Mouse (Mus musculus) lung, embryonic 14.5 days (tissue): ENCODE results near the gene Slc25a42. TPM values are rescaled to one million over a fixed set of nuclear protein-coding genes. Genes with fewer than 3 reads are reported as not detected.

ENCODE experiments used
- ATAC-seq: fragments of 200-750 bp; cut with Nextera tagmentation; 2 replicates; pipeline ENCODE4 v1.8.0; 2017; ENCODE audit warnings: mild to moderate bottlenecking, moderate TSS enrichment, moderate library complexity; ENCODE audit not compliant: insufficient read depth
- DNase-seq: peaks from one replicate; pipeline ENCODE4 v3.0.0-alpha.2; 2015
- H3K27ac ChIP-seq: fragments of 300-500 bp; sonication (generic); 2 replicates; pipeline ENCODE4 v1.5.1; 2014; ENCODE audit warnings: low read depth, mild to moderate bottlenecking, moderate library complexity
- H3K27me3 ChIP-seq: fragments of 300-500 bp; sonication (generic); 2 replicates; pipeline ENCODE4 v1.6.1; 2014; ENCODE audit warnings: low read length, control low read depth; ENCODE audit not compliant: insufficient read depth
- H3K36me3 ChIP-seq: fragments of 300-500 bp; sonication (generic); 2 replicates; pipeline ENCODE4 v1.6.1; 2014; ENCODE audit warnings: control low read depth; ENCODE audit not compliant: insufficient read depth
- H3K4me1 ChIP-seq: fragments of 300-500 bp; sonication (generic); 2 replicates; pipeline ENCODE4 v1.6.1; 2014; ENCODE audit warnings: antibody characterized with exemption, control low read depth; ENCODE audit not compliant: insufficient read depth
- H3K4me2 ChIP-seq: fragments of 300-500 bp; sonication (generic); 2 replicates; pipeline ENCODE4 v1.6.1; 2014; ENCODE audit warnings: mild to moderate bottlenecking
- H3K4me3 ChIP-seq: fragments of 300-500 bp; sonication (generic); 2 replicates; pipeline ENCODE4 v1.5.1; 2014; ENCODE audit warnings: low read depth, low read length
- H3K9ac ChIP-seq: fragments of 300-500 bp; sonication (generic); 2 replicates; pipeline ENCODE4 v1.6.1; 2014
- H3K9me3 ChIP-seq: fragments of 300-500 bp; sonication (generic); 2 replicates; pipeline ENCODE4 v1.6.1; 2016; ENCODE audit warnings: low read depth, low read length, control low read depth
- CTCF ChIP-seq: IDR thresholded peaks from 2 replicates; pipeline ENCODE4 v1.5.1; 2016; ENCODE audit warnings: antibody characterized with exemption, low read depth
- WGBS: fragments of 180-500 bp; shearing (Covaris S2); extraction: QIAGEN DNeasy Blood & Tissue Kit; methylation state at CpG from one replicate; pipeline ENCODE4 v1.1.7; 2014; 5-methylcytosine and 5-hydroxymethylcytosine counted together
- polyA plus RNA-seq: library from polyadenylated mRNA; unstranded; fragments of >200 nt; fragmentation: Nextera tagmentation; extraction: Ambion mirVana; gene quantifications from 2 replicates; pipeline ENCODE4 v1.2.1, GENCODE M21; 2014

Slc25a42 gene
- polyA plus RNA-seq, 1 experiment from 2014 or later, result 3.2 TPM

- peak overlapping the region; percentile 77 for H3K4me3 ChIP-seq
- no peaks in the 10 kb centered on the region for H3K27me3 ChIP-seq
- no peaks in the 10 kb centered on the region for H3K9me3 ChIP-seq
- H3K9ac ChIP-seq, result peak overlapping the region; percentile 71
- TF ChIP-seq CTCF, result no peak
- WGBS, result 5% methylated on average over 9 of the region's 9 CpGs
- DNase-seq, result peak; percentile 20
- peaks cover 6% of the 10 kb centered on the region for H3K4me1 ChIP-seq
- H3K27ac ChIP-seq, result peak overlapping the region; percentile 59; the same call in 1 of the 2 replicates
- ATAC-seq, result no peak
- H3K36me3 ChIP-seq, result peaks cover 32% of the 10 kb centered on the region
- H3K4me2 ChIP-seq, result peak overlapping the region; percentile 84
Observed at GRCm38 (mm10) chr8:70139981-70140380, 72.1 kb downstream of the Slc25a42 start.

- Histone ChIP-seq H3K36me3 (peaks cover 32% of the 10 kb centered on the region), H3K9me3 (no peaks in the 10 kb centered on the region), H3K4me1 (peaks cover 6% of the 10 kb centered on the region), H3K4me2 (peak within 1 kb of the TSS; percentile 84), H3K27ac (peak within 1 kb of the TSS; percentile 59), H3K4me3 (peak within 1 kb of the TSS; percentile 77), H3K27me3 (no peaks in the 10 kb centered on the region), H3K9ac (peak within 1 kb of the TSS; percentile 71)
- WGBS, result under 1% methylated on average over 46 of the region's 46 CpGs
- DNase-seq (peak; percentile 100), ATAC-seq (peak; percentile 98)
- no peak for TF ChIP-seq CTCF
Observed at GRCm38 (mm10) chr8:70139026-70139857, 72.9 kb downstream of the Slc25a42 start, which contains the start of the genes Rfxank, Borcs8 and Mef2b. TSS of gene Rfxank (minus strand) at chr8:70139154. TSS of gene Borcs8 (plus strand) at chr8:70139499. TSS of gene Mef2b (plus strand) at chr8:70139711.

GRCm38 (mm10) chr8:70137890-70138289 lies 74.2 kb downstream of the Slc25a42 start:
- TF ChIP-seq CTCF, result no peak
- no peak for ATAC-seq
- Histone ChIP-seq H3K9me3 (no peaks in the 10 kb centered on the region), H3K9ac (peak overlapping the region; percentile 61), H3K4me3 (peak overlapping the region; percentile 77), H3K4me2 (peak overlapping the region; percentile 84), H3K27ac (no peak overlapping the region), H3K27me3 (no peaks in the 10 kb centered on the region), H3K36me3 (peaks cover 41% of the 10 kb centered on the region), H3K4me1 (peaks cover 6% of the 10 kb centered on the region)
- 78% methylated on average over 4 of the region's 4 CpGs for WGBS
- DNase-seq, result no peak

GRCm38 (mm10) chr8:70136591-70136990 lies 75.5 kb downstream of the Slc25a42 start:
- TF ChIP-seq CTCF, result no peak
- no peaks in the 10 kb centered on the region for H3K27me3 ChIP-seq
- ATAC-seq (no peak), DNase-seq (no peak)
- H3K9me3 ChIP-seq, result no peaks in the 10 kb centered on the region
- H3K4me1 ChIP-seq, result peaks cover 6% of the 10 kb centered on the region
- H3K4me2 ChIP-seq, result no peak overlapping the region
- no peak overlapping the region for H3K27ac ChIP-seq
- H3K9ac ChIP-seq, result no peak overlapping the region
- H3K4me3 ChIP-seq, result no peak overlapping the region
- 88% methylated on average over 4 of the region's 4 CpGs for WGBS
- peaks cover 46% of the 10 kb centered on the region for H3K36me3 ChIP-seq

- no peaks in the 10 kb centered on the region for H3K27me3 ChIP-seq
- peaks cover 46% of the 10 kb centered on the region for H3K36me3 ChIP-seq
- H3K9ac ChIP-seq, result no peak overlapping the region
- H3K4me2 ChIP-seq, result no peak overlapping the region
- no peak overlapping the region for H3K4me3 ChIP-seq
- WGBS, result 91% methylated on average over 9 of the region's 9 CpGs
- no peak for TF ChIP-seq CTCF
- H3K9me3 ChIP-seq, result no peaks in the 10 kb centered on the region
- no peak overlapping the region for H3K27ac ChIP-seq
- no peak for DNase-seq
- no peak for ATAC-seq
- H3K4me1 ChIP-seq, result no peaks in the 10 kb centered on the region
Observed at GRCm38 (mm10) chr8:70134931-70135330, 77.2 kb downstream of the Slc25a42 start.

Other genes starting within 250 kb of the Slc25a42 start
- gene Gatad2a, start 215.9 kb downstream of the Slc25a42 start, polyA plus RNA-seq, result 81.5 and 92.4 TPM in 2 replicates
- 49.6 and 50.7 TPM in 2 replicates for gene Mau2, start 169.6 kb downstream of the Slc25a42 start, polyA plus RNA-seq
- 33.6 and 39.3 TPM in 2 replicates for gene Sugp1, start 169.5 kb downstream of the Slc25a42 start, polyA plus RNA-seq
- gene Tm6sf2, start 139.4 kb downstream of the Slc25a42 start, polyA plus RNA-seq, result 0.39 and 1.1 TPM in 2 replicates
- gene Hapln4, start 128.8 kb downstream of the Slc25a42 start, polyA plus RNA-seq, result 0.05 TPM in 1 of 2 replicates, not detected in the other
- 0.05 and 0.07 TPM in 2 replicates for gene Ncan, start 91.4 kb downstream of the Slc25a42 start, polyA plus RNA-seq
- 23.1 and 25.2 TPM in 2 replicates for gene Nr2c2ap, start 81.0 kb downstream of the Slc25a42 start, polyA plus RNA-seq
- 17.3 TPM in 2 replicates for gene Rfxank, start 73.2 kb downstream of the Slc25a42 start, polyA plus RNA-seq
- 42.5 and 45.7 TPM in 2 replicates for gene Borcs8, start 72.8 kb downstream of the Slc25a42 start, polyA plus RNA-seq
- 0.26 and 0.28 TPM in 2 replicates for gene Mef2b, start 72.6 kb downstream of the Slc25a42 start, polyA plus RNA-seq
- gene Tmem161a, start 39.9 kb downstream of the Slc25a42 start, polyA plus RNA-seq, result 49.1 and 50.5 TPM in 2 replicates
- gene Sugp2, start 21.9 kb upstream of the Slc25a42 start, polyA plus RNA-seq, result 33.4 and 33.5 TPM in 2 replicates
- 27.8 and 28.6 TPM in 2 replicates for gene Armc6, start 22.2 kb upstream of the Slc25a42 start, polyA plus RNA-seq
- gene Homer3, start 70.5 kb upstream of the Slc25a42 start, polyA plus RNA-seq, result 66.4 and 77.9 TPM in 2 replicates
- 46.1 and 47.9 TPM in 2 replicates for gene Ddx49, start 90.2 kb upstream of the Slc25a42 start, polyA plus RNA-seq
- gene Cope, start 90.2 kb upstream of the Slc25a42 start, polyA plus RNA-seq, result 286 and 303 TPM in 2 replicates
- gene Cers1, start 103.5 kb upstream of the Slc25a42 start, polyA plus RNA-seq, result 2.7 and 3.6 TPM in 2 replicates
- 2.4 and 4.2 TPM in 2 replicates for gene Gdf1, start 117.5 kb upstream of the Slc25a42 start, polyA plus RNA-seq
- 23.3 and 27.2 TPM in 2 replicates for gene Upf1, start 141.0 kb upstream of the Slc25a42 start, polyA plus RNA-seq
- 0.43 and 0.53 TPM in 2 replicates for gene Comp, start 161.3 kb upstream of the Slc25a42 start, polyA plus RNA-seq
- 15.5 and 21.8 TPM in 2 replicates for gene Crtc1, start 227.3 kb upstream of the Slc25a42 start, polyA plus RNA-seq